Mouse (Mus musculus): ENCODE data around the gene Tmem189. TPM values are rescaled to one million over a fixed set of nuclear protein-coding genes. Genes with fewer than 3 reads are reported as not detected.
A peak's percentile ranks its signal among the peaks of the same experiment; 100 is the strongest.
"Not testable (repeated sequence)": the region's sequence is repeated elsewhere in the genome, so short reads cannot be mapped to it uniquely, and the experiment has no call there.

Gene Tmem189
- polyA plus RNA-seq, 1 experiment from 2014 or later = 40.9 TPM

- Histone ChIP-seq H3K4me3 (ENCODE audit: control insufficient read depth in 1 of 2, insufficient read depth in 1 of 2, low read depth in 1 of 2, low read length in 2 of 2) (no peak overlapping the region), H3K27ac (replicated peaks in 1 of 2; ENCODE audit: control insufficient read depth in 1 of 2, insufficient read depth in 1 of 2, low read depth in 2 of 2, low read length in 2 of 2) (no peak overlapping the region), H3K4me2 (ENCODE audit: low read length) (no peak overlapping the region), H3K9me3 (ENCODE audit: control insufficient read depth, low read length) (no peaks in the 10 kb centered on the region), H3K27me3 (ENCODE audit: control insufficient read depth, insufficient read depth, low read length) (no peaks in the 10 kb centered on the region), H3K36me3 (ENCODE audit: control insufficient read depth, insufficient read depth, low read length) (peaks cover 62% of the 10 kb centered on the region), H3K4me1 (ENCODE audit: control insufficient read depth in 2 of 2, insufficient read depth in 2 of 2, low read length in 2 of 2) (no peaks in the 10 kb centered on the region), H3K9ac (ENCODE audit: low read length) (no peak overlapping the region)
- no peak for ATAC-seq (ENCODE audit: insufficient number of reproducible peaks, insufficient read depth, low FRiP score, low read depth)
- 84% methylated on average over 12 of the region's 12 CpGs for WGBS
These were observed 40.2 kb downstream of the Tmem189 start for GRCm38 (mm10) chr2:167649290-167650032.

- Histone ChIP-seq H3K9ac (ENCODE audit: low read length) (no peak overlapping the region), H3K4me1 (ENCODE audit: control insufficient read depth in 2 of 2, insufficient read depth in 2 of 2, low read length in 2 of 2) (no peaks in the 10 kb centered on the region), H3K4me3 (ENCODE audit: control insufficient read depth in 1 of 2, insufficient read depth in 1 of 2, low read depth in 1 of 2, low read length in 2 of 2) (no peak overlapping the region), H3K27me3 (ENCODE audit: control insufficient read depth, insufficient read depth, low read length) (no peaks in the 10 kb centered on the region), H3K9me3 (ENCODE audit: control insufficient read depth, low read length) (no peaks in the 10 kb centered on the region), H3K4me2 (ENCODE audit: low read length) (no peak overlapping the region), H3K27ac (replicated peaks in 1 of 2; ENCODE audit: control insufficient read depth in 1 of 2, insufficient read depth in 1 of 2, low read depth in 2 of 2, low read length in 2 of 2) (no peak overlapping the region), H3K36me3 (ENCODE audit: control insufficient read depth, insufficient read depth, low read length) (peaks cover 51% of the 10 kb centered on the region)
- WGBS = 71% methylated on average over 4 of the region's 4 CpGs
- ATAC-seq (ENCODE audit: insufficient number of reproducible peaks, insufficient read depth, low FRiP score, low read depth) = no peak
These were observed 43.2 kb downstream of the Tmem189 start for GRCm38 (mm10) chr2:167646411-167646810.

- H3K9me3 ChIP-seq (ENCODE audit: control insufficient read depth, low read length); H3K4me1 ChIP-seq (ENCODE audit: control insufficient read depth in 2 of 2, insufficient read depth in 2 of 2, low read length in 2 of 2); H3K9ac ChIP-seq (ENCODE audit: low read length); ATAC-seq (ENCODE audit: insufficient number of reproducible peaks, insufficient read depth, low FRiP score, low read depth); H3K4me3 ChIP-seq (ENCODE audit: control insufficient read depth in 1 of 2, insufficient read depth in 1 of 2, low read depth in 1 of 2, low read length in 2 of 2); H3K4me2 ChIP-seq (ENCODE audit: low read length); H3K27ac ChIP-seq (replicated peaks in 1 of 2; ENCODE audit: control insufficient read depth in 1 of 2, insufficient read depth in 1 of 2, low read depth in 2 of 2, low read length in 2 of 2); H3K27me3 ChIP-seq (ENCODE audit: control insufficient read depth, insufficient read depth, low read length): not testable (repeated sequence)
- H3K36me3 ChIP-seq (ENCODE audit: control insufficient read depth, insufficient read depth, low read length) = peaks cover 45% of the 10 kb centered on the region
- WGBS = 84% methylated on average over 12 of the region's 13 CpGs
These were observed 46.1 kb downstream of the Tmem189 start for GRCm38 (mm10) chr2:167643356-167644052.

GRCm38 (mm10) chr2:167642164-167642563 is 47.5 kb downstream of the Tmem189 start:
- Histone ChIP-seq H3K9ac (ENCODE audit: low read length) (no peak overlapping the region), H3K4me1 (ENCODE audit: control insufficient read depth in 2 of 2, insufficient read depth in 2 of 2, low read length in 2 of 2) (no peaks in the 10 kb centered on the region), H3K27me3 (ENCODE audit: control insufficient read depth, insufficient read depth, low read length) (no peaks in the 10 kb centered on the region), H3K27ac (replicated peaks in 1 of 2; ENCODE audit: control insufficient read depth in 1 of 2, insufficient read depth in 1 of 2, low read depth in 2 of 2, low read length in 2 of 2) (no peak overlapping the region), H3K36me3 (ENCODE audit: control insufficient read depth, insufficient read depth, low read length) (peaks cover 33% of the 10 kb centered on the region), H3K4me2 (ENCODE audit: low read length) (no peak overlapping the region), H3K9me3 (ENCODE audit: control insufficient read depth, low read length) (no peaks in the 10 kb centered on the region), H3K4me3 (ENCODE audit: control insufficient read depth in 1 of 2, insufficient read depth in 1 of 2, low read depth in 1 of 2, low read length in 2 of 2) (no peak overlapping the region)
- WGBS = 92% methylated on average over 6 of the region's 6 CpGs
- ATAC-seq (ENCODE audit: insufficient number of reproducible peaks, insufficient read depth, low FRiP score, low read depth) = no peak

- WGBS = 45% methylated on average over 8 of the region's 8 CpGs
- Histone ChIP-seq H3K27ac (replicated peaks in 1 of 2; ENCODE audit: control insufficient read depth in 1 of 2, insufficient read depth in 1 of 2, low read depth in 2 of 2, low read length in 2 of 2) (no peak overlapping the region), H3K36me3 (ENCODE audit: control insufficient read depth, insufficient read depth, low read length) (peaks cover 33% of the 10 kb centered on the region), H3K27me3 (ENCODE audit: control insufficient read depth, insufficient read depth, low read length) (no peaks in the 10 kb centered on the region), H3K4me2 (ENCODE audit: low read length) (no peak overlapping the region), H3K9me3 (ENCODE audit: control insufficient read depth, low read length) (no peaks in the 10 kb centered on the region), H3K4me1 (ENCODE audit: control insufficient read depth in 2 of 2, insufficient read depth in 2 of 2, low read length in 2 of 2) (no peaks in the 10 kb centered on the region), H3K9ac (ENCODE audit: low read length) (no peak overlapping the region), H3K4me3 (ENCODE audit: control insufficient read depth in 1 of 2, insufficient read depth in 1 of 2, low read depth in 1 of 2, low read length in 2 of 2) (no peak overlapping the region)
- ATAC-seq (ENCODE audit: insufficient number of reproducible peaks, insufficient read depth, low FRiP score, low read depth) = no peak
These were observed 48.3 kb downstream of the Tmem189 start for GRCm38 (mm10) chr2:167641337-167641736.

- H3K4me2 ChIP-seq (ENCODE audit: low read length) = no peak overlapping the region
- H3K27me3 ChIP-seq (ENCODE audit: control insufficient read depth, insufficient read depth, low read length) = no peaks in the 10 kb centered on the region
- no peaks in the 10 kb centered on the region for H3K4me1 ChIP-seq (ENCODE audit: control insufficient read depth in 2 of 2, insufficient read depth in 2 of 2, low read length in 2 of 2)
- 76% methylated on average over 3 of the region's 3 CpGs for WGBS
- no peak overlapping the region for H3K27ac ChIP-seq (replicated peaks in 1 of 2; ENCODE audit: control insufficient read depth in 1 of 2, insufficient read depth in 1 of 2, low read depth in 2 of 2, low read length in 2 of 2)
- no peak overlapping the region for H3K4me3 ChIP-seq (ENCODE audit: control insufficient read depth in 1 of 2, insufficient read depth in 1 of 2, low read depth in 1 of 2, low read length in 2 of 2)
- no peak for ATAC-seq (ENCODE audit: insufficient number of reproducible peaks, insufficient read depth, low FRiP score, low read depth)
- no peaks in the 10 kb centered on the region for H3K9me3 ChIP-seq (ENCODE audit: control insufficient read depth, low read length)
- H3K36me3 ChIP-seq (ENCODE audit: control insufficient read depth, insufficient read depth, low read length) = peaks cover 23% of the 10 kb centered on the region
- H3K9ac ChIP-seq (ENCODE audit: low read length) = no peak overlapping the region
These were observed 49.3 kb downstream of the Tmem189 start for GRCm38 (mm10) chr2:167640279-167640678.

- ATAC-seq (ENCODE audit: insufficient number of reproducible peaks, insufficient read depth, low FRiP score, low read depth) = no peak
These were observed 54.6 kb downstream of the Tmem189 start for GRCm38 (mm10) chr2:167634865-167635512.

More at GRCm38 (mm10) chr2:167634865-167635512, 54.6 kb downstream of the Tmem189 start:
- peak overlapping the region; percentile 72 for H3K4me2 ChIP-seq (ENCODE audit: low read length)
- H3K9ac ChIP-seq (ENCODE audit: low read length) = peak overlapping the region; percentile 27; the same call in 1 of the 2 replicates
- no peak overlapping the region for H3K27ac ChIP-seq (replicated peaks in 1 of 2; ENCODE audit: control insufficient read depth in 1 of 2, insufficient read depth in 1 of 2, low read depth in 2 of 2, low read length in 2 of 2)
- H3K27me3 ChIP-seq (ENCODE audit: control insufficient read depth, insufficient read depth, low read length) = no peaks in the 10 kb centered on the region
- H3K9me3 ChIP-seq (ENCODE audit: control insufficient read depth, low read length) = no peaks in the 10 kb centered on the region
- 69% methylated on average over 7 of the region's 7 CpGs for WGBS
- H3K4me1 ChIP-seq (ENCODE audit: control insufficient read depth in 2 of 2, insufficient read depth in 2 of 2, low read length in 2 of 2) = peaks cover 23 to 29% of the 10 kb centered on the region in 2 experiments
- no peaks in the 10 kb centered on the region for H3K36me3 ChIP-seq (ENCODE audit: control insufficient read depth, insufficient read depth, low read length)
- peak overlapping the region in 1 of 2 experiments; percentile 31; a peak in 1 of 4 replicates for H3K4me3 ChIP-seq (ENCODE audit: control insufficient read depth in 1 of 2, insufficient read depth in 1 of 2, low read depth in 1 of 2, low read length in 2 of 2)

Measured in heart, embryonic 14.5 days (tissue).